Mouse (Mus musculus) hematopoietic stem cell, adult 5-6 weeks (primary cell): Measurements from ENCODE around the gene Nynrin. TPM values are rescaled to one million over a fixed set of nuclear protein-coding genes. Genes with fewer than 3 reads are reported as not detected.

ENCODE experiments used
- ATAC-seq, 2 experiments: fragments of 125-278 bp in 1 of 2; replicated peaks in 1 of 2; 2 replicates each; pipeline ENCODE4 v1.8.0; 2016 to 2017; ENCODE audit warnings: inconsistent platforms in 2 of 2, mild to moderate bottlenecking in 2 of 2, moderate number of reproducible peaks in 2 of 2, low read depth in 1 of 2, moderate TSS enrichment in 1 of 2; ENCODE audit not compliant: low FRiP score in 2 of 2, poor library complexity in 2 of 2, severe bottlenecking in 2 of 2, insufficient read depth in 1 of 2, low TSS enrichment in 1 of 2
- total RNA-seq: library from RNA; stranded (forward); fragments of 172-1452, 232-1000 nt; gene quantifications from 2 replicates; pipeline ENCODE4 v1.2.3, GENCODE M21; 2017

Nynrin gene
- total RNA-seq, 1 experiment from 2014 or later: 13.0 TPM

DNA sequence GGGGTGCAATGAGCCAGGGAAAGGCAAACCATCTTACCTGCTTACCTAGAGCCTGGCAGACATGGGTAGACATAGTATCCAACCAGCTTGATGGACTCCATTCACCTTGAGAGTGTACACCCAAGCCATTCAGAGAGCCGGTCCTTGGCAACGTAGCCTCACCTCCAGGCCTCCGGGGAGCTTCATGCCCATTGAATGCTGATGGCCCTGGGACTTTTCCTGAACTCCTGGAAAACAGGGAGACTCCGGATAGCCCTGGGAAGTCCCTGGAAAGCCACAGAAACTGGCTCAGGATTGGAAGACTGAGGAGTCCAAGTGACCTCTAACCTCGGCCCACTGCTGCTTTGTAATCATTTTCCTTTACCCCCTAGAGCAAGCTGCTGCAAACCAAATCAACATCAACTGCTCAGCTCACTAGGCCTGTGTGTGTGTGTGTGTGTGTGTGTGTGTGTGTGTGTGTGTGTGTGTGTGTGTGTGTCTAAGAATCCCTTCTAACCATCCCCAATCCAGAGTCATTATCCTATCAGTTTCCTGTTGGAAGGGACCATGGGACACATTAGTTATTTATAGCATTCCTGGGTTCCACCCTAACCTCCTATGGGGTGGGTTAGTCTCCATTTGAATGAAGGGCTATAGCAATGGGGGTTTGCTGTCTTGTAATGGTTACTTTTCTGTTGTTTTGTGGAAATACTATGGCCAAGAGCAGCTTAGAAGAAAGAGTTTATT, 18.8 kb upstream of the Nynrin start:
- no peak for ATAC-seq

DNA sequence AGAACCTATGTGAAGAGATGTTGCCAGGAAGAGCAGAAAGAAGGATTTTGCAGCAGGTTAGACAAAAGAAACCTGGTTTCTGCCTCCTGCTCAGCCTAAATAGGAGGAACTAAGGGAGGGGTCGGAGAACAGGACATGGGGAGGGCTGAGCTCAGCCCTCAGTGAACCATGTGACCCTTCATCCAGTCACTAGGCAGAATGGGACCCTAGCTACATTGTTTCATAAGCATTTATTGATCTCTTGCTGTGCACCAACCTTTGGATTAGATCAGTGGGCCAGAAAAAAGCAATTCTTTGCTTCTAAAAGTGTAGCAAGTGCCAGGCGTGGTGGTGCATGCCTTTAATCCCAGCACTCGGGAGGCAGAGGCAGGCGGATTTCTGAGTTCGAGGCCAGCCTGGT, 15.5 kb upstream of the Nynrin start:
- ATAC-seq: no peak

DNA sequence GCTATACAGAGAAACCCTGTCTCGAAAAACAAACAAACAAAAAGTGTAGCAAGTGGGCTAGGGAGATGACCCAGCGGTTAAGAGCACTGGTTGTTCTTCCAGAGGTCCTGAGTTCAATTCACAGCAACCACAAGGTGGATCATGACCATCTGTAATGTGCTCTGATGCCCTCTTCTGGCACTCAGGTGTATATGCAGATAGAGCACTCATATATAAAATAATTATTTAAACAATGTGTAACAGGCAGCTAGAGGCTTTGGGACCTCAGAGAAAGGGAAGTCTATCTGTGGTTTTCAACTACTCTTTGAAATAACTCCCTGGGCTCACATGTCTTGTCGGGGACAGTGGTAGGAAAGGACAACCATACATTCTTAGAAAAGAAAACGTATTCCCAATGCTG, 15.1 kb upstream of the Nynrin start:
- peak in 1 of 2 experiments; percentile 56; a peak in 2 of 4 replicates for ATAC-seq

DNA sequence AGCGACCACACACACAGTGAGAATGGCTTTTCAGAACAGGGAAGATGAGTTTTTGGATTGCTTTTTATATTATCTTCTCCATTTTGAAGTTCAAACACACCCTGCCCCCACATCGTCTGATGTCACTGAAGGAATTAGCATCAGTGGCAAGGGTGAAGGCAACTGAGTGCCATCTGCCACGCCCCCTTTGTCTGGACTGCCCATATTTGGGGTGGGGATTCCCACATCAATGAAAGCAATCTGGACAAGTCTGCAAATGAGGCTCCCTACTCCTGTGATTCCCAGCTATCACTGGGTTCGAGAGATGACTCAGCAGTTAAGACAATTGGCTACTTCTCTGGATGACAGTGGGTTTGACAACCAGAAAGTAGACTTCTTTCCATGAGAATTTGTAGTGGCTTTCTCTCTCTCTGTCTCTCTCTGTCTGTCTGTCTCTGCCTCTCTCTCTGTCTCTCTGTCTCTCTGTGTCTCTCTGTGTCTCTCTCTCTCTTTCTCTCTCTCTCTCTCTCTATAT, 12.9 kb upstream of the Nynrin start:
- ATAC-seq: no peak

GRCm38 (mm10) chr14:55842794-55843193, 11.0 kb upstream of the Nynrin start:
- ATAC-seq: no peak

- ATAC-seq: no peak
These were observed 8.1 kb upstream of the Nynrin start for GRCm38 (mm10) chr14:55845506-55846294.

GRCm38 (mm10) chr14:55850885-55851284, 2.9 kb upstream of the Nynrin start:
- ATAC-seq: no peak

DNA sequence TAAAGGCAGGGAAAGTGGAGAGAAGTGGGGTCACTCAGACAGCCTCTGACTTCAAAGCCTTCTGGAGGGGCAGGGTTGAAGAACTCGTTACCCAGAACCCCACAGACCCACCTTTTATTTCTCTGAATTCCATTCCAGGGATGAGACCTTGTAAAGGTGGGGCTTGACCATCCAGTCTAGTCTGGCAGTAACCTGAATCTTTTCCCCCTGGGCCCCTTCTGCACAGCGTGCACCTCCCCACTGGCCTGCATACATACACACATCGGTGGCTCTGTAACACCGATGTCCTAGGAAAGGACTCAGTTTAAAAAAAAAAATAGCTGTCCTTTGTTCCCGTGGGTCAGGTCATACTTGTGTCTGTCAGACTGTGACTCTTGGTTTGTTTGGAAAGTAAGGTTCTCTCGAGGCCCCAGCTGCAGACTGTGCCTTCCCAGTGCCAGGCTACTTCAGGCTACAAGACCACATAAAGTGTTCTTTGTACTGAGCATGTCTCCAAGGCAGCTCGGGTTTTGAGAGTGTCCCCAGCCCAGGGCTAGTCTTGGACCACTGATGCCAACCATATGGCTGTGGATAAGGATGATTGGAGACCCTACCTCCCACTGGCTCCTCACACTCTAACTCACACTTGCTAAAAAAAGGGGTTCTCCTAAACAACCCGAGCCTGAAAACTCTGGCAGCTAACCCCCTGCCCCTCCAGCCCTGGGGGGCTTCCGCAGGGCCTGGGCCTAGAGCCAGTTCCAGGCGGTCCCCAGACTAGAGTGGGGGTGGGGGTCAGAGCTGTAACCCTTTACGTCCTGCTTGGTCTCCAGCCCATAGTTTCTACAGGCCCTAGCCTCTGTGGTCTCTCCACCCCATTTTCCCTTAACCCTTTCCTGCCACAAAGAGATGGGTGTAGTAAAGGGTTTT, 911 bp upstream of the Nynrin start:
- no peak for ATAC-seq

GRCm38 (mm10) chr14:55854406-55855100, 743 bp downstream of the Nynrin start:
- ATAC-seq: peak; percentile 54 to 56

DNA sequence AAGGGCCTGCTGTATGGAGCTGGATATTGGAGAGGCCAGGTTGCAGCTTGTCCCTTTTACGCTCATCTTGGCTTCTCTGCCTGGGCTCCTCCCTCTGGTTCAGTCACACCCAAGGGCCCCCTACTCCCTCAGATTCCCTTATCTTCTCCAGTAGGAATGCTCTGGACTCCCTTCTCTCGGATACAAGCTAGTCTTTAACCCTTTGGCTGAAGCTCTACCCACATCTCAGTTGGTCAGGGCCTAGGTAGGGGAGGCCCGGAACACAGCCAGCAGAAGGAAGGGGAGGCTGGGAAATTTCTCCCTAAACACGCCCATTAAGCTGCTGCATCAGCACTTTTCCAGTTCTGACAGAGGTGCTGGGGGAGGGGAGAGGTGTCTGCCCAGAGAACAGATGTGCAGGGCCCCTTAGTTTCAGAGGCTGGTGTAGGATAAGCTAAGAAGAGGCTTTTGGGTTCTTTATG, 1.3 kb downstream of the Nynrin start:
- ATAC-seq: no peak

GRCm38 (mm10) chr14:55857588-55857987, 3.8 kb downstream of the Nynrin start:
- ATAC-seq: no peak

DNA sequence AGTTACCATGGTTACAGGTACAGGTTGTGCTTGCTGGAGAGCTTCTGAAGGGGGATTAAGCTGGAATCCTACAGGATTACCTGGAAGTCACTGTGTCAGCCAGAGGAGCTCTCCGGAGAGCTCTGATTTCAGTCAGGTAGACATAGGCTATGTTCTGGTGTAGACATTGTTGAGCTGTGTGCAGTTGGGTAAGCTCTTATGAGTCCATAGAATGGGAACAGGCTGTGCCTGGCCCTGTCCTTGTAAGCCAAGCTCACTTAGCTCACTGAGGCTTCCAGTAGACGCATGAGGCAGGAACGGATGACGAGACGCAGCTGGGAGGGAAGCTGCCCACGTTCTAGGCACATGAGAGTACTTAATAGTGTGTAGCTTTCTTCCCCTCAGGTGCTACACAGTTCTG, 8.4 kb downstream of the Nynrin start:
- ATAC-seq: no peak

DNA sequence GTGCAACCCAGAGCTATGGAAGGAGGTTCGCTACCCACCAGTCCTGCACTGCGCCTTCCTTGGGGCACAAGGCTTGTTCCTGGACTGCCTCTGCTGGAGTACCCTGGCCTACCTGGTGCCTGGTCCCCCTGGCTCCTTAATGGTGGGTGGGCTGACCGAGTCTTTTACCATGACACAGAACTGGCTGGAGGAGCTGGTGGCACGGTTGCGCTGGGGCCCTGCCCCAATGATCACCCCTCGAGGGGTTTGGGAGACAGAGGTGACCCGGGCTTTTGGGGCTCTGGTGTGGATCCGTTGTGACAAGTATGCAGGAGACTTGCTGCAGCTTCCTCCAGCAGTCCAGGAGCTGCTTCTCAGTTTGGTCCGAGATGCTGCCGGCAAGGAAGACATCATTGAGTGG, 9.2 kb downstream of the Nynrin start:
- ATAC-seq: no peak

DNA sequence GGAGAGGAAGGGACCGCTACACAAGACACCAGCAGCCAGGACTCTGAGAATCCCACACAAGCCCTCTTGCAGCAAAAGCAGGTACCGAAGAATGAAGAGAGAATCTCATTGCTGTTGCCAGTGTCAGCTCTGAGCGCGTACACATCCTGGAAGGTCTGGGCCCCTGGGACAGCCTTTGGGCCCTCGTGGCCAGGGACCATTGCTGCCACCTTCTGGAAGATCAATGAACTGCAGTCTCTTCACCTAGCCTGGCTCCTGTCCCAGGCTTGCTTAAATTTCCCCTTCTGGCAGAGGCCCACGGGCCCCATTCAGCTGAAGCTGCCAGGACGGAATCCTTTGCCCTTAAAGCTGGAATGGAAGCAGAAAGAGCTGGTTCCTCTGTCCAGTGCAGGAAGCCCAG, 10.0 kb downstream of the Nynrin start:
- ATAC-seq: peak; percentile 93 to 94

DNA sequence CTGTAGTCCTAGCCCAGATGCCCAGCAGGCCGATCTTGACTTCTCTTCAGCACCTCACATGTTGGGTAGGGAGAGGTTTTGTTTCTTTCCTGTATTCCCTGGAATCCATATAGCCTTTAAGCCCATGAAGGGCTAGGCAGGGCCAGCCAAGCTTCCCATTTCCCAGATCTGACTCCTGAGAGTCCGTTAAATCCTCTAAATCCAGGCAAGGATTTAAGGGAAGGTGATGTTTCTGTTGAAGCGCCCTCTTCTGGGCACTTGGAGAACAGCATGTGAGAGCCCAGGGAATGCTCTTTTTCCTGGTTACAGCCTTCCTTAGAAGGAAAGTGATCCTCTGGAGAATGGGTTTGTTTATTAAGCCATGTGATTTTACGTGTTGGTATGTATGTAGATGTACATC, 13.2 kb downstream of the Nynrin start:
- no peak for ATAC-seq

DNA sequence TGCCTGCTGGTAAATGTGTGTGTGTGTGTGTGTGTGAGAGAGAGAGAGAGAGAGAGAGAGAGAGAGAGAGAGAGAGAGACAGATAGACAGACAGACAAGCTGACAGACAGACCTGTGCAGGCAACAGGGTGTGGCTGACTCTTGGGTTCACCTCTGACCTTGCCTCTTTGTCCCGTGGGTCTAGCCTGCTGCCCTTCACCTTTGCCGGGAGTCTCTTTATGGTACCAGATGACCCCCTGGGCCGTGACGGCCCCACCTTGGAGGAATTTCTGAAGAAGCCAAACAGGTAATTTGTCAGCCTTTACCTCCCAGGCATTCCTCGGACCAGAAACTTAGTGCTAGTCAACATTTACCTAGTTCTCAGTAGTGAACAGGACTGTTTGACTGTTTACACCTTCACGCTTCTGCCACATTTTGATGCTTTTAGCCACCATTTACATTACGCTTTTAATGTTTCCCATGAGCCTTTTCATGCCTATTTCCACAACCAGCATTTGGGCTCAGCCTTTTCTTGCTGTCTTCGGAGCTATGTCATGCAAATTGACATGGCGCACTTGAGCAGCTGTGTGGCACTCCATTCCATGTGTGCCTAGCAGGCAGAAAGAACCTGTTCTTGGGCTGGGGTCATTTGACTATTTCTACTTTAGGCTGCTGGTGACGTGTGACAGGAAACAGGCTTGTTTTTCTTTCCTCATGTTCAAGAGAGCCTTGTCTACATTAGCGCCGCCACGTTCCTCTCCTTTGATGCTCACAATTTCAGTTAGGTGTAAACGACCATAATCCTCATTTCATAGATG, 14.6 kb downstream of the Nynrin start:
- no peak for ATAC-seq
